Mouse (Mus musculus) G1E (cell line): ENCODE data around the gene Hdac4.

ENCODE experiments used
- CTCF ChIP-seq: IDR thresholded peaks from 2 replicates; pipeline ENCODE4 v1.5.1; 2012; ENCODE audit warnings: low read depth, low read length, inconsistent platforms, mixed read lengths
- GATA1 ChIP-seq: IDR thresholded peaks from 2 replicates; pipeline ENCODE4 v1.6.1; 2012; ENCODE audit warnings: borderline replicate concordance, low read length, inconsistent platforms, mixed read lengths
- GATA2 ChIP-seq: IDR thresholded peaks from 2 replicates; pipeline ENCODE4 v1.6.1; 2012; ENCODE audit warnings: low read depth, low read length, inconsistent platforms, borderline replicate concordance
- POLR2AphosphoS5 ChIP-seq: IDR thresholded peaks from 2 replicates; pipeline ENCODE4 v1.6.1; 2012; ENCODE audit warnings: low read depth, low read length, inconsistent platforms; ENCODE audit not compliant: insufficient replicate concordance
- TAL1 ChIP-seq: conservative IDR thresholded peaks from 2 replicates; pipeline ENCODE4 v1.6.1; 2012; ENCODE audit warnings: low read depth, low read length, inconsistent platforms, mixed read lengths

DNA sequence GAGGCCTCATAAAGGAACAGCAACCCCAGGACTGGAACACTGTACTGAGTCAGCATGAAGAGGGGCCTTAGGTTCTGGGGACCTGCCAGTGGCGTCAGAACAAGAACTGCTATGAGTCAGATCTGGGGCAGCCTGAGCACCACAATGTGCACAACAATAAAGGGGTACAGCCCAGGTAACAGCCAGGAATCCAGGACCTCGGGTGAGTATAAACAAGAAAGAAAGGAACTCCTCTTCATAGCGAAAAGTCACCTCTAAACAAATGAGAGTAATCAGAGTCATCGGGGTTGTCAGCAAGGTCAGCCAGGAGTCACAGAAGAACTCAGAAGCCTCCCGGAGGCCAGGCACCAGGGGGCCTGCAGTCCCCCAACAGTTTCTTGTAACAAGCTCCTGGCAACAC, 76.2 kb downstream of the Hdac4 start:
- TF ChIP-seq GATA1 = no peak
- no peak for TF ChIP-seq CTCF
- no peak for TF ChIP-seq POLR2AphosphoS5
- TF ChIP-seq TAL1 = no peak
- TF ChIP-seq GATA2 = no peak
